Mouse (Mus musculus) kidney, postnatal 0 days (tissue): Measurements from ENCODE around the gene Slc6a9. TPM values are rescaled to one million over a fixed set of nuclear protein-coding genes. Genes with fewer than 3 reads are reported as not detected.

Source experiments
- ATAC-seq: fragments of 200-750 bp; cut with Nextera tagmentation; replicated peaks from 2 replicates; pipeline ENCODE4 v1.8.0; 2017; ENCODE audit warnings: low read depth, moderate number of reproducible peaks, moderate TSS enrichment, moderate library complexity; ENCODE audit not compliant: low FRiP score
- DNase-seq: peaks from one replicate; pipeline ENCODE4 v3.0.0-alpha.2; 2016; ENCODE audit warnings: low spot score
- H3K27ac ChIP-seq: fragments of 300-500 bp; sonication (generic); 2 replicates; pipeline ENCODE4 v1.5.1; 2014; ENCODE audit warnings: mild to moderate bottlenecking
- H3K27me3 ChIP-seq: fragments of 300-500 bp; sonication (generic); 2 replicates; pipeline ENCODE4 v1.6.1; 2014; ENCODE audit warnings: low read length, mixed read lengths; ENCODE audit not compliant: insufficient read depth
- H3K36me3 ChIP-seq: fragments of 300-500 bp; sonication (generic); 2 replicates; pipeline ENCODE4 v1.6.1; 2014; ENCODE audit warnings: low read length, mixed read lengths; ENCODE audit not compliant: insufficient read depth
- H3K4me1 ChIP-seq: fragments of 300-500 bp; sonication (generic); replicated peaks from 2 replicates; pipeline ENCODE4 v1.6.1; 2014; ENCODE audit warnings: antibody characterized with exemption, low read length, mixed read lengths; ENCODE audit not compliant: insufficient read depth
- H3K4me2 ChIP-seq: fragments of 300-500 bp; sonication (generic); 2 replicates; pipeline ENCODE4 v1.6.1; 2014; ENCODE audit warnings: mild to moderate bottlenecking, low read length, moderate library complexity, mixed read lengths
- H3K4me3 ChIP-seq: fragments of 300-500 bp; sonication (generic); replicated peaks from 2 replicates; pipeline ENCODE4 v1.5.1; 2014; ENCODE audit warnings: low read depth, low read length
- H3K9ac ChIP-seq: fragments of 300-500 bp; sonication (generic); 2 replicates; pipeline ENCODE4 v1.6.1; 2014; ENCODE audit warnings: low read depth, low read length
- H3K9me3 ChIP-seq: fragments of 300-500 bp; sonication (generic); replicated peaks from 2 replicates; pipeline ENCODE4 v1.6.1; 2016; ENCODE audit warnings: low read length, inconsistent platforms, mixed read lengths
- CTCF ChIP-seq: IDR thresholded peaks from 2 replicates; pipeline ENCODE4 v1.5.1; 2016; ENCODE audit warnings: antibody characterized with exemption, low read depth, mild to moderate bottlenecking, moderate library complexity
- WGBS: fragments of 180-500 bp; shearing (Covaris S2); extraction: QIAGEN DNeasy Blood & Tissue Kit; methylation state at CpG from one replicate; pipeline ENCODE4 v1.1.7; 2014; 5-methylcytosine and 5-hydroxymethylcytosine counted together
- polyA plus RNA-seq: library from polyadenylated mRNA; unstranded; fragments of >200 nt; fragmentation: Nextera tagmentation; extraction: Ambion mirVana; gene quantifications from 2 replicates; pipeline ENCODE4 v1.2.1, GENCODE M21; 2015

Gene Slc6a9
- polyA plus RNA-seq, 1 experiment from 2014 or later = 8.6 TPM

GRCm38 (mm10) chr4:117846261-117846660, 12.0 kb downstream of the Slc6a9 start:
- Histone ChIP-seq H3K4me1 (no peaks in the 10 kb centered on the region), H3K27ac (no peak overlapping the region), H3K27me3 (no peaks in the 10 kb centered on the region), H3K4me3 (no peak overlapping the region), H3K36me3 (no peaks in the 10 kb centered on the region), H3K4me2 (no peak overlapping the region), H3K9ac (no peak overlapping the region), H3K9me3 (no peaks in the 10 kb centered on the region)
- DNase-seq (no peak), ATAC-seq (no peak)
- TF ChIP-seq CTCF = no peak
- 97% methylated on average over 4 of the region's 4 CpGs for WGBS

GRCm38 (mm10) chr4:117847011-117847410, 12.7 kb downstream of the Slc6a9 start:
- no peaks in the 10 kb centered on the region for H3K4me1 ChIP-seq
- H3K4me3 ChIP-seq = no peak overlapping the region
- ATAC-seq (no peak), DNase-seq (no peak)
- no peak overlapping the region for H3K27ac ChIP-seq
- H3K27me3 ChIP-seq = no peaks in the 10 kb centered on the region
- H3K4me2 ChIP-seq = no peak overlapping the region
- H3K9ac ChIP-seq = no peak overlapping the region
- H3K9me3 ChIP-seq = no peaks in the 10 kb centered on the region
- 30% methylated on average over 2 of the region's 2 CpGs for WGBS
- H3K36me3 ChIP-seq = no peaks in the 10 kb centered on the region
- TF ChIP-seq CTCF = no peak

DNA sequence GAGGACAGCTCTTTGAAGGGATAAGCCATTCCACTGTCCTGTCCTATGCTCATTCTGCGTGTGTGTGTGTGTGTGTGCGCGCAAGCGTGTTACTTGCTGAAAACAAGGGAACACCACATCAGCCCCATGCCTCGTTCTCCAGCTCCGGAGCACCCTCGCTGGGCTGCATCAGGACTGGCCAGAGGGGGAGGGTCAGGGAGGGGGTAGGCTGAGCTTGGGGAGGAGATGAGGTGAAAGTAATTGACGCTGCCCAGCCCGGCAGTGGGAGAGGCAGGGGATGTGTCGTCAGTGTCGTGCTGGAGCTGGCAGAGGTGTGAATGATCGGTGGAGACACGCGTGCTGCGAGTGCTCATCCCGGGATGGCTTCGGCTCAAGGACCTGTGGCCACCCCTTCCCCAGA, 14.8 kb downstream of the Slc6a9 start:
- H3K36me3 ChIP-seq = no peaks in the 10 kb centered on the region
- H3K9ac ChIP-seq = no peak overlapping the region
- H3K27ac ChIP-seq = no peak overlapping the region
- no peaks in the 10 kb centered on the region for H3K9me3 ChIP-seq
- no peaks in the 10 kb centered on the region for H3K27me3 ChIP-seq
- no peak for TF ChIP-seq CTCF
- DNase-seq (no peak), ATAC-seq (no peak)
- H3K4me1 ChIP-seq = no peaks in the 10 kb centered on the region
- no peak overlapping the region for H3K4me3 ChIP-seq
- H3K4me2 ChIP-seq = no peak overlapping the region
- WGBS = 55% methylated on average over 17 of the region's 17 CpGs

DNA sequence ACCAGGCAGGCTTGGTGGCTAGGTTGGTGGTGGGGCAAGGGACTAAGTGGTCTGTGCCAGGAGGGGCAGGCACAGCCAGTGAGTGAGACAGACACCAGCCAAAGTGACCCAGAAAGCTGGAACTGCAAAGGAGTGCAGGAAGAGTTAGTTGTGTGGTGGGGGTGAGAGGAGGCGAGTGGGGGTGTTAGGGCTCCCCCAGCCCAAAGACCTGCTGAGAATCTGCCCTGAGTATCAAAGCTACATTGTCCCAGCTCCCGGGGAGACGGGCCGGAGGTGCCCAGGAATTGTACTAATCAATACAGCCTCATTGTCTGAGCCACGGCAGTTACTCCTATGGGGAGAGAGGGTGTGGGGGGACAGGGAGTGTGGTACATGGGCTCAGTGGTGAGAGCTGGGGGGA, 15.2 kb downstream of the Slc6a9 start:
- Histone ChIP-seq H3K9ac (no peak overlapping the region), H3K9me3 (no peaks in the 10 kb centered on the region), H3K27me3 (no peaks in the 10 kb centered on the region), H3K36me3 (no peaks in the 10 kb centered on the region), H3K27ac (no peak overlapping the region), H3K4me2 (no peak overlapping the region), H3K4me3 (no peak overlapping the region), H3K4me1 (no peaks in the 10 kb centered on the region)
- DNase-seq (no peak), ATAC-seq (no peak)
- TF ChIP-seq CTCF = no peak
- 82% methylated on average over 5 of the region's 5 CpGs for WGBS

GRCm38 (mm10) chr4:117850176-117850575, 15.9 kb downstream of the Slc6a9 start:
- H3K4me2 ChIP-seq = no peak overlapping the region
- no peaks in the 10 kb centered on the region for H3K9me3 ChIP-seq
- TF ChIP-seq CTCF = no peak
- 85% methylated on average over 7 of the region's 7 CpGs for WGBS
- H3K4me1 ChIP-seq = no peaks in the 10 kb centered on the region
- no peak for DNase-seq
- H3K36me3 ChIP-seq = no peaks in the 10 kb centered on the region
- ATAC-seq = no peak
- H3K27ac ChIP-seq = no peak overlapping the region
- H3K4me3 ChIP-seq = no peak overlapping the region
- no peaks in the 10 kb centered on the region for H3K27me3 ChIP-seq
- no peak overlapping the region for H3K9ac ChIP-seq

DNA sequence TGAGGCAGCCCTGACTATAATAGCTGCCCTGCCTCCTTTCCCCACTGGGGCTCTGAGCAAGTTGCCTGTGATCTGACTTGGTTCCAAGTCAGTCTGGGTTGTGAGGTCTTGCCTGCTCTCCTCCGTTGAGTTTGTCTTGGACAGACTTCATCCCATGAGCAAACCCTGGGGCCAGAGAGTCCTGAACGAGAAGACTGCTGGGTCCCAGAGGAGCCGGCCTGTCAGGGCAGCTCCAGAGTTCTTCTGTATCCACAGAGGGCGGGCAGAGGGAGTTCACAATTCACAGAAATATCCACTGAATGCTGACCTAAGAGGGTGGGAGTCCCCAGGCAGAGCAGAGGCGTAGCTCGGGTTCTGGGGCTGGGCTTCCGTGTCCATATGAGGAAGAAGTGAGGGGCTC, 16.6 kb downstream of the Slc6a9 start:
- Histone ChIP-seq H3K4me3 (no peak overlapping the region), H3K4me1 (no peaks in the 10 kb centered on the region)

DNA sequence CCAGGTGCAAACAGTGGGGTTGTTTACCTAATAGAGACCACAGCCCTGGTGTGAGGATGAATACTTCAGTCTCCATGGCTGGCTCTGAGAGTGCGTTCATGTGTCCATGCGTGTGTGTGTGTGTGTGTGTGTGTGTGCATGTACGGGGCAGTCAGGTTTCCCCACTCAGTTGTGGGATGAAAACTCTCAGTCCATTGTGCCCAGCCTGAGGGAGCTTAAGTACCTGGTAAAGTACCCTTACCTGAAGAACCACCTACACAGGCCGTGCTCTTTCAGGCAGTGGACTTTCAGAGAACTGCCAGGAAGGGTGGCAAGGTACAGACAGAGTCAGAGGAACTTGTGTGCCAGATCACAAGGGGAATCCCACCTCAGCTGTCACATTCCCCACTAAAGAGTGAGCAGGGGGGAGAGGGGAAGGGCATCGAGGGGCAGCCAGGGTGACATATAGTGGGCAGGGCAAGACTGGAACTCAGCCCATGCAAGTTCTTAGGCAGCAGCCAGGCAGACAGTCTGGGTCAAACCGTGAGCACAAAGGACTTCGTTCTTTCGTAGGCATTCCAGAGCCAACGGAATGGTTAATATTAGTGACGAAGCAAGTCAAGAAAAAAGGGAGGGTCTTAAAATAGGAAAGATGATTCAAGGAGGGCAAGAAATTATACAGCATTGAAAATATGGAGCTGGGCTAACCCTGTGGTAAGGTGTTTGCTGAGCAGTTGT, 18.0 kb downstream of the Slc6a9 start:
- H3K27me3 ChIP-seq = no peaks in the 10 kb centered on the region
- ATAC-seq (no peak), DNase-seq (no peak)
- no peaks in the 10 kb centered on the region for H3K9me3 ChIP-seq
- H3K9ac ChIP-seq = no peak overlapping the region
- no peaks in the 10 kb centered on the region for H3K4me1 ChIP-seq
- TF ChIP-seq CTCF = no peak
- WGBS = 87% methylated on average over 10 of the region's 10 CpGs
- no peak overlapping the region for H3K27ac ChIP-seq
- no peak overlapping the region for H3K4me2 ChIP-seq
- no peaks in the 10 kb centered on the region for H3K36me3 ChIP-seq
- no peak overlapping the region for H3K4me3 ChIP-seq

More for the DNA sequence above, 16.6 kb downstream of the Slc6a9 start:
- Histone ChIP-seq H3K27me3 (no peaks in the 10 kb centered on the region), H3K9ac (no peak overlapping the region), H3K4me2 (no peak overlapping the region), H3K9me3 (no peaks in the 10 kb centered on the region), H3K36me3 (no peaks in the 10 kb centered on the region), H3K27ac (no peak overlapping the region)
- no peak for TF ChIP-seq CTCF
- ATAC-seq (no peak), DNase-seq (peak; percentile 50)
- 58% methylated on average over 7 of the region's 7 CpGs for WGBS
